Comparison of ENCODE assay signal across 8 mouse cellular contexts in the genomic region with DNA sequence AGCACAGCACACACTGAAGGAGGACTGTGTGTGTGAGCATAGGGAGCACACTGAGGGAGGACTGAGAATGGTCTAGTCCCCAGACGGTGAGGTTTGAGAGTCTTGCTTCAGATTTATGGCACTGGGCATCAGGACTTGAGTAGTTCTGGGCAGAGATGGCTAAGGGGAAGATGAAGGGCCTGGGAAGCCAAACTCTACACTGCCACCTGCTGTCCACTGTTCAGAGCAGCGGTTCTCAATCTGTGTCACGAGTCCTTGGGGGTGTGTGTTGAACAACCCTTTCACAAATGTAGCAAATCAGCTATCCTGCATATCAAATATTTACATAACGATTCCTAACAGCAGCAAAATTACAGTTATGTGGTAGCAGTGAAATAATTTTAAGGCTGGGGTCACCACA. TPM values are rescaled to one million over a fixed set of nuclear protein-coding genes. Genes with fewer than 3 reads are reported as not detected.
DNase-seq lines count a peak whose midpoint lies in the region; ATAC-seq and TF ChIP-seq lines count a peak whose summit lies in the region.
"Had no signal": no experiment of that assay in that cellular context is flagged by ENCODE, and none has a peak within 500 bp of the region (broad histone marks: within the 10 kb centered on the region; RNA-seq: fewer than 3 reads in every experiment).

No protein-coding gene starts in this region.

- 0 out of 2 replicates have a peak, but pooled peaks have one; percentile 36 for ATAC-seq in liver, postnatal 0 days

- peak; percentile 87 for TF ChIP-seq CTCF in liver, postnatal 0 days (IDR thresholded peaks at IDR 0.05; ENCODE audit: low read depth)

- H3K27ac ChIP-seq in liver, postnatal 0 days (ENCODE audit: low read depth): no peak overlapping the region
- H3K27ac ChIP-seq: heart, embryonic 13.5 days had no signal

- peak; percentile 45 to 56 for DNase-seq in urinary bladder, adult 18-20 months (ENCODE audit: low spot score in 2 of 2)
- no peak for DNase-seq in urinary bladder, adult 2 months (ENCODE audit: low spot score)
- DNase-seq in adrenal gland, postnatal 10 days: peak; percentile 81
- peak; percentile 51 for DNase-seq in embryo, embryonic 11.5 days (ENCODE audit: low read depth, low spot score)
- DNase-seq in induced T-regulatory cell, adult 2 months (ENCODE audit: low read depth): peak; percentile 86
- DNase-seq in liver, postnatal 0 days: peak; percentile 72
- peak; percentile 51 for DNase-seq in right cerebral cortex, postnatal 25 days

- no peaks in the 10 kb centered on the region for H3K27me3 ChIP-seq in liver, postnatal 0 days (ENCODE audit: insufficient read depth, low read length)
- H3K27me3 ChIP-seq: heart, embryonic 13.5 days had no signal

- H3K4me1 ChIP-seq in liver, postnatal 0 days (ENCODE audit: insufficient read depth): peaks cover 13% of the 10 kb centered on the region

- no peak overlapping the region for H3K4me2 ChIP-seq in liver, postnatal 0 days (ENCODE audit: low read depth, low read length)
- H3K4me2 ChIP-seq: heart, embryonic 13.5 days had no signal

- no peaks in the 10 kb centered on the region for H3K9me3 ChIP-seq in liver, postnatal 0 days (ENCODE audit: low read length)
- H3K9me3 ChIP-seq: heart, embryonic 13.5 days had no signal

- WGBS in liver, postnatal 0 days (ENCODE audit: insufficient replicate concordance): 21% methylated on average over 4 of the region's 4 CpGs

- no peak for TF ChIP-seq EP300 in liver, postnatal 0 days (IDR thresholded peaks at IDR 0.05; ENCODE audit: low read depth)

- peaks cover 35% of the 10 kb centered on the region for H3K36me3 ChIP-seq in liver, postnatal 0 days (replicated peaks; ENCODE audit: insufficient read depth, low read length)

- no peak overlapping the region for H3K9ac ChIP-seq in liver, postnatal 0 days (replicated peaks)
- H3K9ac ChIP-seq: heart, embryonic 13.5 days had no signal

- H3K4me3 ChIP-seq in liver, postnatal 0 days (ENCODE audit: low read depth, low read length): no peak overlapping the region
- H3K4me3 ChIP-seq: heart, embryonic 13.5 days had no signal

RNA-seq across cellular contexts. Expression of gene D10Jhu81e, which starts 5.7 kb away (rescaled TPM):
- polyA plus RNA-seq in urinary bladder, adult 2 months (2012; rRNA removed): 76.4 and 90.3 TPM in 2 replicates
- 100 to 1,000 TPM; 253 to 281 TPM for total RNA-seq in adrenal gland, postnatal 10 days (2021)
- 20.8 and 23.9 TPM in 2 replicates for polyA plus RNA-seq in liver, postnatal 0 days (2015; fragmentation: Nextera tagmentation; extraction: Ambion mirVana)

RNA-seq across cellular contexts. Expression of gene Pwp2, which starts 21.0 kb away (rescaled TPM):
- polyA plus RNA-seq in urinary bladder, adult 2 months (2012; rRNA removed): 9.1 and 9.3 TPM in 2 replicates
- 10 to 100 TPM; 13.2 to 14.9 TPM for total RNA-seq in adrenal gland, postnatal 10 days (2021)
- polyA plus RNA-seq in liver, postnatal 0 days (2015; fragmentation: Nextera tagmentation; extraction: Ambion mirVana): 5.3 and 6.1 TPM in 2 replicates
